Mouse (Mus musculus) colon, adult 2 months (tissue): ENCODE data around the gene Slc7a11. TPM values are rescaled to one million over a fixed set of nuclear protein-coding genes. Genes with fewer than 3 reads are reported as not detected.

Source experiments
- polyA plus RNA-seq: library from polyadenylated mRNA; depleted of rRNA; stranded (reverse); fragments of >200 nt; gene quantifications from 2 replicates; pipeline ENCODE4 v1.2.3, GENCODE M21; 2012; rRNA removed

Gene Slc7a11
- 0.15 and 0.26 TPM in 2 replicates for polyA plus RNA-seq

GRCm38 (mm10) chr3:50443421-50443916 lies at the start of gene Slc7a11:
Gene Slc7a11, minus strand, starts transcription at chr3:50443614.

